Mouse (Mus musculus): ENCODE results near the gene Zfp784. TPM values are rescaled to one million over a fixed set of nuclear protein-coding genes. Genes with fewer than 3 reads are reported as not detected.

Gene Zfp784
- polyA plus RNA-seq, 1 experiment from 2014 or later: 4.1 TPM

DNA sequence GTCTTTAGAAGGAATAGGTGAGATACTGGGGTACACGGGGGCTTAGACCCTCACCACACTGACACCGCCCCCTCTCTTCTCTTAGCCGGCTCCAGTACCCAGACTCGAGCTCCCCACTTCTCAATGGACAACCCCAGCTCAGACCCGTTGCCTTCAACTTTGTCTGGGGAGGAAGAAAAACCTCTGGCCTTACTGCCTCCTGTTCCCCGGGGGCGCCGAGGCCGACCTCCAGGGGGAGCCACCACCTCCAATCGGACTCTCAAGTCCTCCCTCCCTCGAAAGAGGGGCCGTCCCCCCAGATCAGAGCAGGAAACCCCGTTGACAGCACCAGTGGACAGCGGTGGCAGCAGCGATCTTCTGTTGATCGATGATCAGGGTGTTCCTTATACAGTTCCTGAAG is 20.9 kb downstream of the Zfp784 start:
- H3K27ac ChIP-seq (replicated peaks): no peak overlapping the region
- H3K9ac ChIP-seq (ENCODE audit: low read length): no peak overlapping the region
- no peak overlapping the region for H3K4me3 ChIP-seq (ENCODE audit: low read depth, low read length)
- WGBS: 89% methylated on average over 16 of the region's 16 CpGs
- peaks cover 8% of the 10 kb centered on the region for H3K36me3 ChIP-seq (ENCODE audit: control insufficient read depth, insufficient read depth, low read length)
- H3K4me1 ChIP-seq (replicated peaks; ENCODE audit: control insufficient read depth, insufficient read depth): peaks cover 3% of the 10 kb centered on the region; the same call in 1 of the 2 replicates
- no peaks in the 10 kb centered on the region for H3K9me3 ChIP-seq (ENCODE audit: control insufficient read depth, low read length)
- ATAC-seq (ENCODE audit: low FRiP score, low TSS enrichment): no peak
- no peak for DNase-seq (ENCODE audit: low spot score)
- no peak overlapping the region for H3K4me2 ChIP-seq (replicated peaks; ENCODE audit: low read depth)
- peak; percentile 39 for TF ChIP-seq CTCF (IDR thresholded peaks at IDR 0.05; ENCODE audit: low read depth)
- TF ChIP-seq EP300 (optimal IDR thresholded peaks at IDR 0.05): no peak
- H3K27me3 ChIP-seq (ENCODE audit: control insufficient read depth, insufficient read depth, low read length): no peaks in the 10 kb centered on the region

DNA sequence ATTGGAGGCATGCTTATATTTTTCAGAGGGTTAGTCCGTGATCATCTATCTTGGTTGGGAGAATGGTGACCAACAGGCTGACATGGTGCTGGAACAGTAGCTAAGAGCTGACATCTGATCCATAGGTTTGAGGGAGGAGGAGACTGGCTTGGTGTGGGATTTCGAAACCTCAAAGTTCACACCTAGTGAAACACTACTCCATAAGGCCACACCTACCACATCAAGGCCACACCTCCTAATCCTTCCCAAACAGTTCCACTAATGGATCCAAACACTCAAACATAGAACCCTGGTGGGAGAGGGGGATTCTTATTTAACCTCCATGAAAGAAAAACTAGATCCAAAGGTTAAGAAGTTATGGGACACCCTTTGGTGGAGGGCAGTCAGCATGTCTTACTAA is 21.3 kb downstream of the Zfp784 start:
- H3K27ac ChIP-seq (replicated peaks): no peak overlapping the region
- no peak overlapping the region for H3K4me3 ChIP-seq (ENCODE audit: low read depth, low read length)
- TF ChIP-seq CTCF (IDR thresholded peaks at IDR 0.05; ENCODE audit: low read depth) (no peak), EP300 (optimal IDR thresholded peaks at IDR 0.05) (no peak)
- peaks cover 3% of the 10 kb centered on the region; the same call in 1 of the 2 replicates for H3K4me1 ChIP-seq (replicated peaks; ENCODE audit: control insufficient read depth, insufficient read depth)
- H3K9ac ChIP-seq (ENCODE audit: low read length): no peak overlapping the region
- ATAC-seq (ENCODE audit: low FRiP score, low TSS enrichment) (no peak), DNase-seq (ENCODE audit: low spot score) (no peak)
- H3K9me3 ChIP-seq (ENCODE audit: control insufficient read depth, low read length): no peaks in the 10 kb centered on the region
- no peak overlapping the region for H3K4me2 ChIP-seq (replicated peaks; ENCODE audit: low read depth)
- WGBS: 100% methylated on average over 2 of the region's 2 CpGs
- no peaks in the 10 kb centered on the region for H3K27me3 ChIP-seq (ENCODE audit: control insufficient read depth, insufficient read depth, low read length)
- peaks cover 9% of the 10 kb centered on the region for H3K36me3 ChIP-seq (ENCODE audit: control insufficient read depth, insufficient read depth, low read length)

- Histone ChIP-seq H3K4me3 (ENCODE audit: low read depth, low read length) (peak overlapping the region; percentile 80), H3K36me3 (ENCODE audit: control insufficient read depth, insufficient read depth, low read length) (peaks cover 16% of the 10 kb centered on the region), H3K27ac (replicated peaks) (peak overlapping the region; percentile 99), H3K4me2 (replicated peaks; ENCODE audit: low read depth) (peak overlapping the region; percentile 74), H3K4me1 (replicated peaks; ENCODE audit: control insufficient read depth, insufficient read depth) (peaks cover 3% of the 10 kb centered on the region; the same call in 1 of the 2 replicates), H3K9ac (ENCODE audit: low read length) (peak overlapping the region; percentile 78), H3K9me3 (ENCODE audit: control insufficient read depth, low read length) (no peaks in the 10 kb centered on the region), H3K27me3 (ENCODE audit: control insufficient read depth, insufficient read depth, low read length) (no peaks in the 10 kb centered on the region)
- TF ChIP-seq EP300 (optimal IDR thresholded peaks at IDR 0.05): no peak
- TF ChIP-seq CTCF (IDR thresholded peaks at IDR 0.05; ENCODE audit: low read depth): no peak
- WGBS: 41% methylated on average over 3 of the region's 3 CpGs
- ATAC-seq (ENCODE audit: low FRiP score, low TSS enrichment) (no peak), DNase-seq (ENCODE audit: low spot score) (no peak)
Observed at GRCm38 (mm10) chr7:5016057-5016456, 22.2 kb downstream of the Zfp784 start.

DNA sequence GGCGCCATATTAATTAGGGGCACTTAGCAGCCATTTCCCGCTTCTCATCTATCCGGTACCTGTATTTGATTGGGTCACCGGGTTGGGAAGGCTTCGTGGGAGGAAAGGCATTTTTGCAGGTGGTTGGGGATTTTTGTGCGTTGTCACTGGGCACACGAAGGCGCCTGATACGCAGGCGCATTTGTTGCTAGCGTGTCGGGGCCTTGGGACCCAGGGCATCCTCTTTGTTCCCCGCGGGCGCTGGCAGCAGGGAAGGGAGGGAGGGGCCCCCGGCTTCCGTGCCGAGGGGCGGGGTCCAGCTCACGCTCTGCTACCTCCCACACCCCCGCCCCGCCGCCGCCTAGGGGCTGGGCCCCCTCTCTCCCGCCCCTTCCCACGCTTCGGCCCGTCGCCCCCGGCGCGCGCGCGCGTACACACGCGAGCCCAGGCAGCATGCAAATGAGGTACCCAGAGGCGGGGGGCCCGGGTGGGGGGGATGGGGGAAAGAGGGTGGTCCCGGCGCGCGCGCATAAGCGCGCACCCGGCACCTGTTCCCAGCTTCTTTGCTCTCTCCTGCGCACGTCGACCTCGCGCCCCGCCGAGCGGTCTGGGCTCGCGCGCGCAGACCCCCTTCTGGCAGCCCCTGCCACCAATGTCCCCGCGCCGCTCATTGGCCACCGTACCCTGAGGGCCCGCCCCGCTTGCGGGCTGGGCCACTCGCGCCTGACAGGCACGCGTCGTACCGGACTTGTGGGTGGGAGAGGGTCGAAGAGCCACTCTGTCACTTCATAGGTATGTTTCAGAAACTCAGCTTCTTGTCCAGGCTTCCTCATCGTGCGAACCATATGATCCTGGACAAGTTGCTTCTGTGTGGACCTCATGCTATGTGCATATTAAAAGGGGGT is 22.9 kb downstream of the Zfp784 start, which contains the start of gene Gm44973:
Gm44973 (plus strand) TSS at position 379 of the 884 bp plus-strand sequence.
- Histone ChIP-seq H3K27ac (replicated peaks) (peak within 1 kb of the TSS; percentile 99), H3K27me3 (ENCODE audit: control insufficient read depth, insufficient read depth, low read length) (no peaks in the 10 kb centered on the region), H3K9me3 (ENCODE audit: control insufficient read depth, low read length) (no peaks in the 10 kb centered on the region), H3K4me1 (replicated peaks; ENCODE audit: control insufficient read depth, insufficient read depth) (peaks cover 3% of the 10 kb centered on the region; the same call in 1 of the 2 replicates), H3K4me3 (ENCODE audit: low read depth, low read length) (peak within 1 kb of the TSS; percentile 80), H3K4me2 (replicated peaks; ENCODE audit: low read depth) (peak within 1 kb of the TSS; percentile 74), H3K9ac (ENCODE audit: low read length) (peak within 1 kb of the TSS; percentile 84), H3K36me3 (ENCODE audit: control insufficient read depth, insufficient read depth, low read length) (peaks cover 21% of the 10 kb centered on the region)
- DNase-seq (ENCODE audit: low spot score) (peak; percentile 96), ATAC-seq (ENCODE audit: low FRiP score, low TSS enrichment) (peak; percentile 84)
- WGBS: under 1% methylated on average over 61 of the region's 76 CpGs
- peak; percentile 32 for TF ChIP-seq EP300 (optimal IDR thresholded peaks at IDR 0.05)
- TF ChIP-seq CTCF (IDR thresholded peaks at IDR 0.05; ENCODE audit: low read depth): no peak; the same call in 1 of the 2 replicates

GRCm38 (mm10) chr7:5014251-5015117 is 23.8 kb downstream of the Zfp784 start, which contains the start of the genes Zfp524 and Fiz1:
TSS of gene Zfp524 (plus strand) at chr7:5014415.
TSS of gene Fiz1 (minus strand) at chr7:5014697.
- Histone ChIP-seq H3K4me1 (replicated peaks; ENCODE audit: control insufficient read depth, insufficient read depth) (peaks cover 3% of the 10 kb centered on the region; the same call in 1 of the 2 replicates), H3K9me3 (ENCODE audit: control insufficient read depth, low read length) (no peaks in the 10 kb centered on the region), H3K4me2 (replicated peaks; ENCODE audit: low read depth) (peak within 1 kb of the TSS; percentile 74), H3K27ac (replicated peaks) (peak within 1 kb of the TSS; percentile 99), H3K9ac (ENCODE audit: low read length) (peak within 1 kb of the TSS; percentile 84), H3K27me3 (ENCODE audit: control insufficient read depth, insufficient read depth, low read length) (no peaks in the 10 kb centered on the region), H3K36me3 (ENCODE audit: control insufficient read depth, insufficient read depth, low read length) (peaks cover 29% of the 10 kb centered on the region), H3K4me3 (ENCODE audit: low read depth, low read length) (peak within 1 kb of the TSS; percentile 80)
- TF ChIP-seq EP300 (optimal IDR thresholded peaks at IDR 0.05) (peak; percentile 88), CTCF (IDR thresholded peaks at IDR 0.05; ENCODE audit: low read depth) (0 out of 2 replicates have a peak, but pooled peaks have one; percentile 2)
- DNase-seq (ENCODE audit: low spot score) (peak; percentile 98), ATAC-seq (ENCODE audit: low FRiP score, low TSS enrichment) (peak; percentile 86)
- under 1% methylated on average over 41 of the region's 42 CpGs for WGBS
